Mouse (Mus musculus): ENCODE results near the gene Klhdc3. TPM values are rescaled to one million over a fixed set of nuclear protein-coding genes. Genes with fewer than 3 reads are reported as not detected.

Klhdc3 gene
- polyA plus RNA-seq, 1 experiment from 2014 or later, result 134 TPM

DNA sequence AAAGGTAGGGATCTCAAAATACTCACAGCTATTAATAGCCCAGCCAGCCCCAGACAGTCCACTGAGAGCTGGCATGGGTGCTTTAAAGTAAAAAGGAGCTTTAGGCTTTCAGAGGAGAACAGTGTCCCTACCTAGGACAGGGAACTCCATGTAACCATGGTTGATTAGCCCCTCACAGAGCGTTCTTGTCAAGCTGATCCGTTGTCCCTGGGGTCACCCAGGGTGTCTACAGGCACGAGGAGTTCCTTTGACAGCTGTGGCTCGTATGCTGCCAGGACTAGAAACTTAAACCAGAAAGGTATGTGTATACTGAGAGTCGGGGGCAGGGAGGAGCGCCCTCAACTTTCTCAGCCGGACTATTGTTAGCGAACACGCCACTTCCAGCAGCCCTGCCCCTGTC is 1.8 kb downstream of the Klhdc3 start:
- Histone ChIP-seq H3K4me2 (replicated peaks) (peak overlapping the region; percentile 80), H3K4me3 (replicated peaks) (peak overlapping the region; percentile 90), H3K4me1 (peaks cover 42% of the 10 kb centered on the region), H3K9me3 (replicated peaks) (no peaks in the 10 kb centered on the region), H3K36me3 (peaks cover 50% of the 10 kb centered on the region), H3K27ac (replicated peaks) (peak overlapping the region; percentile 93; the same call in 1 of the 2 replicates), H3K9ac (0 out of 2 replicates have a peak overlapping the region, but pooled peaks have one; percentile 16), H3K27me3 (no peaks in the 10 kb centered on the region)
- ATAC-seq (ENCODE audit: insufficient number of reproducible peaks, low FRiP score, low TSS enrichment, low read depth), result no peak
- 27% methylated on average over 9 of the region's 9 CpGs for WGBS

DNA sequence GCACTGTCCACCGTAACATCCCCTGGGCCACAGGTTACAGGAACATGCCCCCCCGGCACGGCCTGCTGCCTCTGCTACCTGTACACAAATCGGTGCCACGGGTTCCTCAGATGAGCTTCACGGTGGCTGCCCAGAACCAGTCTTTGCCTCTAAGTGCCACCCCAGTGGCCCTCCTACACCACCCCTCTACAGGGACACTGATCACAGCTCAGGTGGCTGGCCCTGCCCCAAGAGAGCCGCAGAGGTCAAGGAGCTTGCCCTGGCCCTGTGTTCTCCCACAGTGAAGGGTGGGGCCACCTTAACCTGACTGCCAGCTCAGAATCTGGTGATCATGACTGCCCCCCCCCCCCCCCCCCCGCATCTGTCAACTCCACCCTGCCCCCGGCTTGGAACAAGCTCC is 2.3 kb downstream of the Klhdc3 start, which contains the start of gene Mea1:
Gene Mea1, plus strand, starts transcription at position 378 of the 400 bp plus-strand sequence.
- WGBS, result 79% methylated on average over 8 of the region's 9 CpGs
- no peak for ATAC-seq (ENCODE audit: insufficient number of reproducible peaks, low FRiP score, low TSS enrichment, low read depth)
- Histone ChIP-seq H3K4me2 (replicated peaks) (peak within 1 kb of the TSS; percentile 80), H3K36me3 (peaks cover 45% of the 10 kb centered on the region), H3K9me3 (replicated peaks) (no peaks in the 10 kb centered on the region), H3K27ac (replicated peaks) (peak within 1 kb of the TSS; percentile 93; the same call in 1 of the 2 replicates), H3K27me3 (no peaks in the 10 kb centered on the region), H3K9ac (peak within 1 kb of the TSS; percentile 78; the same call in 1 of the 2 replicates), H3K4me1 (peaks cover 44% of the 10 kb centered on the region), H3K4me3 (replicated peaks) (peak within 1 kb of the TSS; percentile 90)

DNA sequence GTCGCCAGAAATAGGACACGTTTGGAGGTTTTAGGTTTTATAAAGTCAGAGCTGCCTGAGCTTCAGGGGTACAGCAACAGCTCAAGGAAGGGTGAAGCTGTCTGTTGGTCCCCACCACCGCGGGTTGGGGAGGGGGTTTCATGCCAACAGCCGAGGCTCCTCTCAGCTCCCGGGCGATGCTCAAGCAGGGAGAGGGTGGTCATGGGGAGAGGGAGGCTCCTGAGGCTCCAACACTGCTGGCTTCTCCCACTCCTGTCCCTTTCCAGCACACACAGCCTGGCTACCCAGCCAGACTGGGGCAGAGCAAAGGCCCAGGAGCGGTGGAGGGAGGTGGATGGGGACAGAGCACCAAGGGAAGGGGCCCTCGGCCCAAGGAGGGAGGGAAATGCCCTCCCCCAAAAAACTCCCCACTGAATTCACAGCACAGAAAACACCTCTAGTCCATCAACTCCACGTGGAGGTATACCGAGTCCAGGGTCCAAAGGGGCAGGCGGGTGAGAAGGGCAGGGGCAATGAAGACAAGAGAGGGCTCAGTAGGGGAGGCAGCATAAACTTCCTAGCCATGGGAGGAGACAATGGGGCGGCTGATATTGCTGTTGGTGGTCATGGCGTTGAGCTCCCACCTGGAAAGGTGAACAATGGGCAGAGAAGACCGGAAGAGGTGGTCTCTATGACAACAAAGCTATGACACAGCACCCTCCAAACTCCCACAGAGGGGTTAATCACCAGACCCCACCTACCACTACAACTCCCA is 6.0 kb downstream of the Klhdc3 start:
- ATAC-seq (ENCODE audit: insufficient number of reproducible peaks, low FRiP score, low TSS enrichment, low read depth), result peak; percentile 49
- WGBS, result 17% methylated on average over 15 of the region's 15 CpGs
- peaks cover 54% of the 10 kb centered on the region for H3K36me3 ChIP-seq
- peak overlapping the region; percentile 73 for H3K4me2 ChIP-seq (replicated peaks)
- no peaks in the 10 kb centered on the region for H3K27me3 ChIP-seq
- H3K9ac ChIP-seq, result peak overlapping the region; percentile 40; the same call in 1 of the 2 replicates
- peaks cover 41% of the 10 kb centered on the region for H3K4me1 ChIP-seq
- H3K4me3 ChIP-seq (replicated peaks), result peak overlapping the region; percentile 73
- no peaks in the 10 kb centered on the region for H3K9me3 ChIP-seq (replicated peaks)
- peak overlapping the region; percentile 96 for H3K27ac ChIP-seq (replicated peaks)

DNA sequence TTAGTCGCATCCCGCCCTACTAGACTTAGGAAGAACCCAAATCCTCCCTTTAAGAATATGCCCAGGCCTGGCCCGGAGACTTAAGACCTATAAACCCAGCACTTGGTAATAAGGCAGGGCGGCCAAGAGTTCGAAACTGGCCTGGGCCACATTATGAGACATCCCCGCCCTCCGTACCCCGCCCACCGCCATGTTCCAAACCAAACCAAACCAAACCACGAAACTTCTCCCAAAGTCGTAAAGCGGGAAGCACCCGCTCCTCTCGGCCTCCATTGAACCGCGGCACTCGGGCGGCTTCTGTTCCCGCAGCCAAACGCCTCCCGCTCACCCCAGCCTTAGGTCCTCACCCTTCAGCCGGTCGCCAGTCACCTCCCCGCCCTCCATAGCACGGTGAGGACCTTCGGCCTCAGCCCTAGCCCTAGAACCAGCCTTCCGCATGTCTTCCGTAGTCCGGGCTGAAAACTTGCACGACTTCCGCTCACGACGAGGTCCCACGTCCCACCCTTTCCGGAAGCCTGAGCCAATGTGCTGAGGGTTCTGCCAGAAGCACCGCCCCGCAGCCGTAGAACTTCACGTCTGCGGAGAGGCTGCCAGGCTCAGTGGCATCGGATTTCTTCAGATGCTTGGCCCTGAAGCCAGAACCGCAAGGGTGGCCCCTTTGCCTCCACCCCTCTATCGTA is 6.7 kb downstream of the Klhdc3 start, which contains the start of gene Rrp36:
Gene Rrp36, minus strand, starts transcription at position 503 of the 680 bp plus-strand sequence.
- peak; percentile 94 for ATAC-seq (ENCODE audit: insufficient number of reproducible peaks, low FRiP score, low TSS enrichment, low read depth)
- Histone ChIP-seq H3K36me3 (peaks cover 60% of the 10 kb centered on the region), H3K27ac (replicated peaks) (peak within 1 kb of the TSS; percentile 96), H3K4me1 (peaks cover 34% of the 10 kb centered on the region), H3K27me3 (no peaks in the 10 kb centered on the region), H3K9ac (peak within 1 kb of the TSS; percentile 69), H3K4me2 (replicated peaks) (peak within 1 kb of the TSS; percentile 73), H3K9me3 (replicated peaks) (no peaks in the 10 kb centered on the region), H3K4me3 (replicated peaks) (peak within 1 kb of the TSS; percentile 73)
- WGBS, result under 1% methylated on average over 43 of the region's 43 CpGs

DNA sequence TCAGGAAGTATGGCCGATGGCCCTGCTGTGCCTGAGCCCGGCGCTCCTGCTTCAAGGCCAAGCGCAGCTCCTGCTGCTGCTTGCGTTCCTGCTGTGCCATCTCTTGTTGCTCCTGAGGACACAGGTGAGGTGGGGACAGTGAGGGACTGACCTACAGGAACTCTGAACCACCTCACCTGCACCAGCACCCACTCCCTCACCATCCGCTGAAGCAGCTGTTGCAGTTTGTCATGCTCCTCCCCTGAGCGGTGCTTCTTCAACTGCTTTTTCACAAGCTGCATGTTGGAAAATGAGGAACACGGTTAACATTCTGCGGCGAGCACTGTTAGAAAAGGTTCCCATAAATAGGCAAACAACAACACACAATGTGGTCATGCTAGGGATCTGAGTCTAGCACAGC is 10.8 kb downstream of the Klhdc3 start:
- Histone ChIP-seq H3K9me3 (replicated peaks) (no peaks in the 10 kb centered on the region), H3K27me3 (no peaks in the 10 kb centered on the region), H3K9ac (no peak overlapping the region), H3K36me3 (peaks cover 55% of the 10 kb centered on the region), H3K4me3 (replicated peaks) (no peak overlapping the region), H3K4me1 (peaks cover 18% of the 10 kb centered on the region), H3K27ac (replicated peaks) (no peak overlapping the region), H3K4me2 (replicated peaks) (no peak overlapping the region)
- no peak for ATAC-seq (ENCODE audit: insufficient number of reproducible peaks, low FRiP score, low TSS enrichment, low read depth)
- 95% methylated on average over 10 of the region's 10 CpGs for WGBS

DNA sequence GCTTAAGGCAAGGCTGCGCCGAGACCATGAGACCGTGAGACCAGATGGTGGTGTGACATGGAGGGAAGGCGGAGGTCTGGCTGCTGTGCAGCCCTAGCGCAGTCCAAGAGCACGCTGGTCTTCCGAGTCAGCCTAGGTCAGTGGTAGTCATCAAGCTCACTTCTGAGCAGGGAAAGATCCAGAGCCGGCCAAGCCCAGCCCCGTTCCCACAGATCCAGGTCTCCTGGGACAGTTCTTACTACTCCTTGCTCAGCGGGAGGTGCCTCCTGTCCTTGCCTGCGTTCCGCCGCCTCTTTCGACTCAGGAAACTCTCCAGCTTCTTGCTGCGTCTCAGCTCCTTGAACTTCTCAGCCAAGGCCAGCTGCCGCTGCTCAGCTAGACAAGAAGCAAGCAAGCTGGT is 13.0 kb downstream of the Klhdc3 start:
- H3K27me3 ChIP-seq, result no peaks in the 10 kb centered on the region
- peaks cover 2% of the 10 kb centered on the region; the same call in 1 of the 2 replicates for H3K4me1 ChIP-seq
- peaks cover 73% of the 10 kb centered on the region for H3K36me3 ChIP-seq
- ATAC-seq (ENCODE audit: insufficient number of reproducible peaks, low FRiP score, low TSS enrichment, low read depth), result no peak
- no peak overlapping the region for H3K4me2 ChIP-seq (replicated peaks)
- WGBS, result 92% methylated on average over 16 of the region's 16 CpGs
- H3K27ac ChIP-seq (replicated peaks), result no peak overlapping the region
- H3K4me3 ChIP-seq (replicated peaks), result no peak overlapping the region
- no peak overlapping the region for H3K9ac ChIP-seq
- no peaks in the 10 kb centered on the region for H3K9me3 ChIP-seq (replicated peaks)

DNA sequence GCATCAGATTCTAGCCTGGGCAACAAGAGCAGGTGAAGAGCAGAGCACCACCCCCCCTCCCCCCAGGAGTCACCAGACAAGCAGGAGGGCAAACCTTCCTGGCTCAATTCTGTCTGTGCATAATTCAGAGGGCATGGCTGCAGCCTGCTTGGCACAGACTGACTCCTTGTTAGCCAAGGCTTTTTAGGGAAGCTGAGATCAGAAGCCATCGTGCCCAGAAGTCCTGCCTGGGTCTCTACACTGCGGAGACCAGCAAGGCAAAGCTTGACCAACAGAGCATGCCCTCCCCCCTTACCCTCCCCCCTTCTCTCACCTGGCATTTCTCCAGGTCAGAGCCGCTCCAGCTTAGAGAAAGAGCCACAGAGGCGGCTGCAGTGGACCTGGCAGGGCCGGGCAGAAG is 18.0 kb downstream of the Klhdc3 start:
- WGBS, result 89% methylated on average over 5 of the region's 5 CpGs
- H3K4me3 ChIP-seq (replicated peaks), result no peak overlapping the region
- H3K36me3 ChIP-seq, result peaks cover 91% of the 10 kb centered on the region
- no peak for ATAC-seq (ENCODE audit: insufficient number of reproducible peaks, low FRiP score, low TSS enrichment, low read depth)
- no peak overlapping the region for H3K27ac ChIP-seq (replicated peaks)
- H3K4me1 ChIP-seq, result no peaks in the 10 kb centered on the region
- H3K4me2 ChIP-seq (replicated peaks), result no peak overlapping the region
- no peaks in the 10 kb centered on the region for H3K9me3 ChIP-seq (replicated peaks)
- H3K9ac ChIP-seq, result no peak overlapping the region
- no peaks in the 10 kb centered on the region for H3K27me3 ChIP-seq

DNA sequence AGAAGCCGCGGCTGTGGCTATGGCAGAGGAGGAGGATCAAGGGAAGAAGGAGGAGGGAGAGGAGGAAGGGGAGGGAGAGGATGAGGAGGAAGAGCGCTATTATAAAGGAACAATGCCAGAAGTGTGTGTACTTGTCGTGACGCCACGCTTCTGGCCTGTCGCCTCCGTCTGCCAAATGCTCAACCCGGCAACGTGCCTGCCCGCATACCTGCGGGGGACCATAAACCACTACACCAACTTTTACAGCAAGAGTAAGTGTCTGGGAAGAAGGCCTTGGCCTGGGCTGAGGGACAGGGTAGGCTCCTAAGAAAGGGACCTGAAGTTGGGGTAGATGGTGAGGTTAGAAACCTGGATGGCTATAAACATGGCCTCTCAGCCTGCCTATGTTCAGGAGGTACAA is 18.7 kb downstream of the Klhdc3 start:
- Histone ChIP-seq H3K4me3 (replicated peaks) (no peak overlapping the region), H3K4me2 (replicated peaks) (no peak overlapping the region), H3K9me3 (replicated peaks) (no peaks in the 10 kb centered on the region), H3K27ac (replicated peaks) (no peak overlapping the region), H3K27me3 (no peaks in the 10 kb centered on the region), H3K9ac (no peak overlapping the region), H3K4me1 (no peaks in the 10 kb centered on the region), H3K36me3 (peaks cover 94% of the 10 kb centered on the region)
- ATAC-seq (ENCODE audit: insufficient number of reproducible peaks, low FRiP score, low TSS enrichment, low read depth), result no peak
- 90% methylated on average over 12 of the region's 12 CpGs for WGBS

DNA sequence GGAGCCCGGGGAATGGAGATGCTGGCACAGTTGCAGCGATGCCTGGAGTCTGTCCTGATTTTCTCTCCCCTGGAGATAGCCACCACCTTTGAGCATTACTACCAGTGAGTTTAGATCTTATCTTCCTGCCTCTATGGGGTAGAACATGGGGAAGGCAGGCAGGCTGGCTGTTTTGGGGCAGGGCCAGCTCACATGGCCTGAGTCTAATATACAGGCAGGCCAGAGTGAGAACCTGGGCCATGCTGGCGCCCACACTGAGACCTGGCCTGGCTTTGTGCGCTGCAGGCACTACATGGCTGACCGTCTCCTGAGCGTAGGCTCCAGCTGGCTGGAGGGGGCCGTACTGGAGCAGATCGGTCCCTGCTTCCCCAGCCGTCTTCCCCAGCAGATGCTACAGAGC is 19.4 kb downstream of the Klhdc3 start:
- no peak for ATAC-seq (ENCODE audit: insufficient number of reproducible peaks, low FRiP score, low TSS enrichment, low read depth)
- peaks cover 94% of the 10 kb centered on the region for H3K36me3 ChIP-seq

DNA sequence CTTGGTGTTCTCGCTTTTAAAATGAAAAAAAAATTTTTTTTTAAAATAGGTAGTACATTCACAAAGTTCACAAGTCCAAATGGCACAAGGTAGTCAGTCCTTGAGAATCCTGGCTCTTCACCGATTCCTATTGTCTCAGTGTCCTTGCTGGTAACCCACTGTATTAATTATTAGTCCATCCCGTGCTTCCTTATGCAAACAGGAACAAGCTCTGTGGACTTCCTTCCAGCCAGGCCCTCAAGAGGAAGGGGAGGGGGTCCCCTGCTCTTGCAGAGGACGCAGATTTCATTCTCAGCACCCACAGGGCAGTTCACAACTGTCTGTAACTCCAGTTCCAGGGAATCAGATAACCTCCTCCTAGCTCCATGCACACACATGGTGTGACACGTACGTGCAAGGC is 24.7 kb downstream of the Klhdc3 start:
- Histone ChIP-seq H3K27me3 (no peaks in the 10 kb centered on the region), H3K36me3 (peaks cover 82% of the 10 kb centered on the region), H3K4me3 (replicated peaks) (no peak overlapping the region), H3K9ac (no peak overlapping the region), H3K9me3 (replicated peaks) (no peaks in the 10 kb centered on the region), H3K4me1 (peaks cover 35% of the 10 kb centered on the region), H3K4me2 (replicated peaks) (no peak overlapping the region), H3K27ac (replicated peaks) (no peak overlapping the region)
- no peak for ATAC-seq (ENCODE audit: insufficient number of reproducible peaks, low FRiP score, low TSS enrichment, low read depth)
- WGBS, result 85% methylated on average over 6 of the region's 6 CpGs

More for the DNA sequence above, 19.4 kb downstream of the Klhdc3 start:
- WGBS, result 90% methylated on average over 9 of the region's 9 CpGs
- Histone ChIP-seq H3K9me3 (replicated peaks) (no peaks in the 10 kb centered on the region), H3K27ac (replicated peaks) (no peak overlapping the region), H3K4me1 (no peaks in the 10 kb centered on the region), H3K4me3 (replicated peaks) (no peak overlapping the region), H3K9ac (no peak overlapping the region), H3K4me2 (replicated peaks) (no peak overlapping the region), H3K27me3 (no peaks in the 10 kb centered on the region)

DNA sequence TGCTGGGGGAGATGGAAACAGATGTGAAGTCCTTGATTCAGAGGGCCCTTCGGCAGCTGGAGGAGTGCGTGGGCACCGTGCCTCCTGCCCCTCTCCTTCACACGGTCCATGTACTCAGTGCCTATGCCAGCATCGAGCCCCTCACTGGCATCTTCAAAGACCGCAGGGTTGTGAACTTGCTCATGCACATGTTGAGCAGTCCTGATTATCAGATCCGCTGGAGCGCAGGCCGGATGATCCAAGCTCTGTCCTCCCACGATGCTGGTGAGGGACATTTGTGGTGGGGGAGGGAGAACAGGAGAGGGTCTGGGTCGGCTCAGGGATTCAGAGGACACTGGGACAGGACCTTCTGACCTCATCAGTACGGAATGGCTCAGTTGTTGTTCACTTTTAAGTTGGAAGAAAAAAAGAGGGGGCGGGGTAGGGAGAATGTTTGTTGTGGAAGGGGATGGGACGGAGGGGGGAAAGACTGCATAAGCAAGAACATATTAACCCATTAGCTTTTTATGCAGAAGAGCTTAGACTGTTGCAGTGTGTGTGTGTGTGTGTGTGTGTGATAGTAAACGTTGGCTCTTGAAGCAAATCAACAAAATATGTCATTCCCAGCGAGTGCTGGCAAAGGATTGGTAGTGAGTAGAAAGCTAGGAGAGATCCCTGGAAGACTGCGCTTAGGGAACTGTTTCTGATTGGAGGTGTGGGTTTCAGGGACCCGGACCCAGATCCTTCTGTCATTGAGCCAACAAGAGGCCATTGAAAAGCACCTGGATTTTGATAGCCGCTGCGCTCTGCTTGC is 28.8 kb downstream of the Klhdc3 start:
- Histone ChIP-seq H3K36me3 (peaks cover 55% of the 10 kb centered on the region), H3K4me3 (replicated peaks) (peak overlapping the region; percentile 71), H3K9ac (peak overlapping the region; percentile 73), H3K27ac (replicated peaks) (peak overlapping the region; percentile 97), H3K9me3 (replicated peaks) (no peaks in the 10 kb centered on the region), H3K27me3 (no peaks in the 10 kb centered on the region), H3K4me2 (replicated peaks) (peak overlapping the region; percentile 80), H3K4me1 (peaks cover 49% of the 10 kb centered on the region)
- 63% methylated on average over 20 of the region's 20 CpGs for WGBS
- no peak for ATAC-seq (ENCODE audit: insufficient number of reproducible peaks, low FRiP score, low TSS enrichment, low read depth)
